Mouse (Mus musculus): Measurements from ENCODE around the gene Rad54l.

DNA sequence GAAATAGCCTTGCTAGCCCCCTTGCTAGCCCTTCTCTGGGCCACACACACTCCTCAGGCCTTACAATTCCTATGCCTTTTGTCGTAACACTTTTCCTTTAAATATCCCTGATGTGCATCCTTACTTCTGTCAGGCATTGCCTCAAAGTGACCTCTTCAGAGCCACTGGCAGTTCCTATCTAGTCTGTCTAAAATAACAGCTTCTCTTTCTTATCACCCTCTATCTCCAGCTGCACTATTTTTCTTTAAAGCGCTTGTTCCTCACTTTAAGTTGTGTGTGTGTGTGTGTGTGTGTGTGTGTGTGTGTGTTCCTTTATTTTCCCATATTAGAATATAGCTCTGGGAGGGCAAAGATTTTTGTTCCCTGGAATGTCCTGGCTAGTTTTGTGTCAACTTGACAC, 76.9 kb downstream of the Rad54l start:
- TF ChIP-seq POLR2A (IDR thresholded peaks at IDR 0.05; ENCODE audit: low read depth, low read length) (no peak), CTCF (IDR thresholded peaks at IDR 0.05; ENCODE audit: extremely low read depth, insufficient read depth, insufficient read length, insufficient replicate concordance) (no peak)
